Mouse (Mus musculus): ENCODE measurements around the gene Socs7.
"Not testable (repeated sequence)": the region's sequence is repeated elsewhere in the genome, so short reads cannot be mapped to it uniquely, and the experiment has no call there.

Socs7 gene

DNA sequence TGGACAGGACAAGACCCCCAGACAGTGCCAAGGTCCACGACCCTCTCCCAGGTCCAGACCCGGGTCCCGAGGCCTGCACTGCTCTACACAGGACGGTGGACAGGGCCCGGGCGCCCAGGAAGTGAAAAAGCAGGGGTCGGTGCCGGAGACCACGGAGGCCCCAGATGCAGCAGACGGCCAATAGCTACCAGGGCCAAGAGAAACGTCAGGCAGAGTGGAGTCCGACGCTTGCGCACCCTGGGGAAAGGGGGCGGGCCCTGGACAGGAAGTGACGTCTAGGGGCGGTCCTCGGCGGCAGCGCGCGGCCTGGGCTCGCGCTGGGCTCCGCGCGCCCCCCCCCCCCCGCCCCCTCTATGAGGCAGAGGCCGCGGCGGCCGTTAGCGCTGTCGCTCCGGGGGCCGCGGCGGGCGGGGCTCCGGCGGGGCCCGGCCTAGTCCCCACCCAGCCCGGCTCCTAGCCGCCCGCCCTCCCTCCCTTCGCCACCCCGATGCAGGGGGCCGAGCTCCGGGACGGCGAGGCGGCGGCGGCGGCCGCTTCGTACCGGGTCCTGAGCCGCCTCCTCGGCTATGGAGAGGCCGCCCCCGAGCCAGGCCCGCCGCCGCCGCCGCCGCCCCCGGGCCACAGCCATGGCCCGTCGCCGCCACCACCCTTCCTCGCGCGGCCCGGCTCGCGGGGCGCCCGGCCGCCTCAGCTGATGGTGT lies at the start of gene Socs7:
TSS of gene Socs7 (plus strand) at position 604 of the 701 bp plus-strand sequence.
- DNase-seq, result peak; percentile 96

DNA sequence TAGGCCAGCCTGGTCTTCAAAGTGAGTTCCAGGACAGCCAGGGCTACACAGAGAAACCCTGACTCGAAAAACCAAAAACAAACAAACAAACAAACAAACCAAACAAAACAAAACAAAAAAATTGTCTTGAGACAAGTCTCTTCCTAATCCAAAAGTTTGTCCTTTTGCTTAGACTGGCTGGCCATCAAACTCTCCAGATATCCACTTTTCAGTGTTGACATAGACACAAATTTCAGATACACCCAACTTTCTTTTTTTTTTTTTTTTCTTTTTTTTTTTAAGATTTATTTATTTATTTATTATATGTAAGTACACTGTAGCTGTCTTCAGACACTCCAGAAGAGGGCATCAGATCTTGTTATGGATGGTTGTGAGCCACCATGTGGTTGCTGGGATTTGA lies 49.5 kb upstream of the Socs7 start:
- not testable (repeated sequence) for DNase-seq

GRCm38 (mm10) chr11:97314110-97314509 lies 48.2 kb upstream of the Socs7 start:
- DNase-seq, result peak; percentile 38

- DNase-seq, result no peak
Observed at GRCm38 (mm10) chr11:97314751-97315503, 47.4 kb upstream of the Socs7 start.

DNA sequence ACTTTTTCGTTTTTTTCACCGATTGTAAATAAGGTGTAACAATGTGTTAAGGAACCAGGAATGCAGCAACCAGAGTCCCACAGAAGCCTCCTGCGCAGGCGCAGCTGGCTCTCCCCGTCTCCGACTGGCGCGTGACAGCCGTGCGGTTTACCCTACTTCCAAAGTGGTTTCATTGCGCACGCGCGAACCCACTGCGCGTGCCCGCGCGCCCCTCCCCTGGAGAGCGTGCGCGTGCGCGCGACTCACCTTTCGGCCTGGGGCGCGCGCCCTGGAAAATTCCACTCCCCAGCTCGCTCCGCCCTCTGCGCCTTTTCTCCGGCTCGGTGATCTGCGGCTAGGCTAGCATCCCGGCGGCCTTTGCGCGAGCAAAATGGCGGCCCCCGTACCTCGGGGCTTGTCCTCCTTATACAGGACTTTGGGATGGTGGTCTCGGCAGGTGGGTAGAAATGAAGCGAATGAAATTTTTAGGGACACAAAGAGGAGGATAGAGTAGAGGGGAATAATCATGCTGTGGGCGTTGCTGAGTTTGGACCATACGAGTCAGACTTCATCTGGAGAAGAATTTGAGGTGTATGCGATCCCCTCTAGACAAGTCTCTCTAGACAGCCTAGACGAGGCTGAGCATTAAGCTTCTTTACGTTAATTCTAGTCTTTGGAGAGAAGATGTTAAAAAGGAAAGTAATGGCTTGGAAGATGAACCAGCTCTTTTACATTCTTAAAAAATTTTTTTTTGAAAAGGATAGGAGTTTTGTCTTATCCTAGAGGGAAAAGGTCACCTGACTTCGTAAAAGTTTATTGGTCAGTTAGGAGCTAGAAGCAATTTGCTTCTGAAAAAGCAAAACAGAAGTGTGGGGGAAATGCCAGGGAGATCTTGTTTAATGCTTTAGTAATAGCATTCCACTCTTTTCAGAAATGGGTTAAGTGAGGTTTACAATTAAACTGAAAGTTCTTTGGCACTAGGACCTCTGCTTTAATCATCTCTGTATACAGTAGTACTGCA lies 46.5 kb upstream of the Socs7 start, which contains the start of gene Mrpl45:
TSS of gene Mrpl45 (plus strand) at position 213 of the 1,000 bp plus-strand sequence.
- DNase-seq, result peak; percentile 99

- DNase-seq, result no peak
Observed at GRCm38 (mm10) chr11:97321197-97321596, 41.2 kb upstream of the Socs7 start.

GRCm38 (mm10) chr11:97321894-97322600 lies 40.3 kb upstream of the Socs7 start:
- not testable (repeated sequence) for DNase-seq

GRCm38 (mm10) chr11:97325224-97325623 lies 37.1 kb upstream of the Socs7 start:
- DNase-seq, result peak; percentile 41

- DNase-seq, result peak; percentile 74
Observed at GRCm38 (mm10) chr11:97328148-97328547, 34.2 kb upstream of the Socs7 start.

DNA sequence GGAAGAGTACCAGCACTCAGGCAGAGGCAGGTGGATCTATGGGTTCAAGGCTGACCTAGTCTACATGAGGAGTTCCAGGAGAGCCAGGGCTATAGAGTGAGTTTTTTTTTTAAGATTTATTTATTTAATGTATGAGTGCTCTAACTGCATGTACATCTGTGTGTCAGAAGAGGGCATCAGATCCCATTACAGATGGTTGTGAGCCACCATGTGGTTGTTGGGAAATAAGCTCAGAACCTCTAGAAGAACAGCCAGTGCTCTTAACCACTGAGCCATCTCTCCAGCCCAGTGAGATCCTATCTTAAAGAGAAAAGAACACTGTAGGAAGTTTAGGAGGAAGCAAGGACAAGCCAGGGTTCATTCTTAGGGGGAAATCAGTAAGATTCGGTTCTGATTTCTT lies 32.0 kb upstream of the Socs7 start:
- DNase-seq, result no peak

DNA sequence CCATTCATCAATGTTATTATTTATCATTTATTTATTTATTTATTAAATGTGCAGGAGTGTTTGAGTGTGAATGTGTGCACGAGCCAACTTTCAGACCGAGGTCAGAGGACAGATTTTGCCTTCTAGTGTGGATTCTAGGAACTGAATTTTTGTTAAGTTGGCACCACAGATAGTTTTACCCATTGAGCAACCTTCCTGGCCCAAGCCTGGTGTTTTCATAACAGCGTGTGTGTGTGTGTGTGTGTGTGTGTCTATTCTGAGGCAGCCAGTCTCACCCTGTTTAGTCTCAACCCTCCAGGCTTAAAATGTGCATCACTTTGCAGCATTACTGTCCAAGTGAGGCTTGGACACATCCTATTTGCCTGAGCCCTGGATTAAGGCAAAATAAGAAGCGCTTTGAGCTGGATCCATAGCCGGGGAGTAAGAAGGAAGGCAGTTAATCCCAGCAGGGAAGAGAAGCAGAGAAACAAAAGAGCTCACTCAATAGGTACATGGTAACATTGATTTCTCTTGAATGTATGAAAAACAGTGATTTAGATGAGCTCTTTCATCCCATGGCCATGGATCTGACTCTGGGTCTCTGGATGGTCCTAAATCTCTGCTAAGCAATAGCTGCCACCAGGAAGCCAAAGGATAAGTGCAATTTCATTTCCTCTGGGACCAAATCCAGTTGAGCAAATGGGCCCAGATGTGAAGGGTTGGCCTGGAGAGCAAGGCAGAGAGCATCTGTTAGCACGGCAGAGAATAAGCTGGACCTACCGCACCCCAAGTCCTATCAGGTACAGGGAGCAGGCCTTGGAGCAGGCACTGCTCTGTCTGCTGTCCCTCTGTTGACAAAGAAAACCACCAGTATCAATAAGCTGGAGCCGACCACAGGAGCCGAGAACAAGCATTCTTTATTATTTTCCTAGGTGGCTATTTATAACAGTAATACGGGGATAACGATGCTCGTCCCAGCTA lies 30.8 kb upstream of the Socs7 start:
- no peak for DNase-seq

DNA sequence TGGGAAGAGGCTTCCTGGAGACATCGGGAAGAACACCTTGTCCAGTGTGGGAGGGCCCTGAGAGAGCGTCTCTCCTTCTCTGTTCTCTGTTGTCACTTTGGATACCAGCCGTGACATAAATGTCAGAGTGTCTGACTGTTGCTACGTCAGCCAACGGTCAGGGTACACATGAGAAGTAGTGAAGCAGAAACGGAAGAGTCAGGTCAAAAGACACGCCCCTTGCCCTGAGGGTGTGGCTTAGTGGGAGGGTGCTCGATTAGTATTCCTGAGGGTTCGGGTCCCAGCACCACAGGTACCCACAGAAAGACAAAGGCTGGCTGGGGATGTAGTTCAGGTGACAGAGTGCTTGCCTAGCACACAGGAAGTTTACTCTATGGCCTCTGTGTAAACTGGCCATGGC lies 29.3 kb upstream of the Socs7 start:
- DNase-seq, result no peak

- DNase-seq, result no peak
Observed at GRCm38 (mm10) chr11:97333896-97334295, 28.5 kb upstream of the Socs7 start.

DNA sequence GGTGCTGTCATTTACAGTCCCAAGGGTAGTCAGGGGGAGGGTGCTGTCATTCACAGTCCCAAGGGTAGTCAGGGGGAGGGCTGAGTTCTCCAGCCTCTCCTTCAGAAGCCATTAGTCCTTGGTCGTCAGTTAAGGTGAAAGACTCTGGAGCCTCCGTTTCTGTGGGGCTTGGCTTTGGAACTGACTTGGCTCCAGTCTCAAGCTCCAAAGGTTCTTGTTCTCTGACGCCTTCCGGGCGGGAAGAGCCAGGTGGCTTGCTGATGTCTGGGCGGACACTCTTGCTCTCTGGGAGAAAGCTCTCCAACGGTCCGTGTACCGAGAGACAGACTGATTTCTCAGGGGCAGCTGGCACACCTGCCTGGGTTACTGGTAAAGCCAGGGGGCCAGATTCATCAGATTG lies 28.0 kb upstream of the Socs7 start:
- no peak for DNase-seq

GRCm38 (mm10) chr11:97336238-97336637 lies 26.1 kb upstream of the Socs7 start:
- DNase-seq, result no peak

DNA sequence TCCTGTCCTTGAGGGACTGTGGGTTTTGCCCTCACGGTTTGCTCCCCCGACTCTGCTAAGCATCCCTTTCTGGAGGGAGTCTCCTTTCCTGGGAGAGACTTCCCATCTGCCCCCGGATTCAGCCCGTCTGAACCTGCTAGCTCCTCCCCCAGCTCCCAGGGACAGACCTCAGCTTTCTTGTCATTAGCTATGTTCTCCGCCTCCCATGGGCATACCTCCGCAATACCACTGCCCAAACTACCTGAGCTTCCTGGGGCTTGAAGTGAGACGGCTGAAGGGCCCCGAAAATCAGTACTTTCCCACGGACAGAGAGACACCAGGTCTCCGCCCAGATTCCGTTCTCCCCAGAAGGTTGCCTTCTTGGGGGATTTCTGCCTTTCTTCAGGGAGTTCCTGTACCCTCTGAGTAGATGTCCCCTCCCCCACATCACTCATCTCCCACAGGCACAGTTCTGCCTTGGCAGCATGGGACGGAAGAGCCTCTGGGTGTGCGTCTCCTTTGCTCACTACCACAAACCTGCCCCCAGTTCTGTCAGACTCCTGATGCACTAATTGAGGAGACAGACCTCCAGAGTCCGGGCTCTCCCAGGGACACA lies 25.5 kb upstream of the Socs7 start:
- no peak for DNase-seq

DNA sequence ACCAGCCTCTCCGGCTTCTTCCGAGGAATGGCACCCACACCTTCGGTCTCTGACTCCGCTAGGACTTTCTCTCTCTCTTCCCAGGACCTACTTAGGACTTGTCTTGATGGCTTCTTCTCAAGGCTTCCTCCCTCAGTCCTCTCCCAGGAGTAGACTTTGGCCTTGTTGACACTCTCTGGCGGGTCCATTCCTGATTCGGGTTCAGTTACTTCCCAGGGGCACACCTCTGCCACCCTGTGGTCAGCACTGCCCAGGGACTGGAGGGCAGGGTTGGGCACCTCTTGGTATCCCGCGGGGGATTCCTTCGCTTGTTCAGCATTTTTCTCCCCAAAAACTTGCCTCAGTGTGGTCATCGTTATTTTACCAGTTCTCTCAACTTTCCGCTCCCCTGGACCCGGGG lies 25.0 kb upstream of the Socs7 start:
- DNase-seq, result no peak

- DNase-seq, result no peak
Observed at GRCm38 (mm10) chr11:97338302-97338976, 23.9 kb upstream of the Socs7 start.

GRCm38 (mm10) chr11:97338977-97339315 lies 23.4 kb upstream of the Socs7 start:
- DNase-seq, result no peak

GRCm38 (mm10) chr11:97343175-97343574 lies 19.2 kb upstream of the Socs7 start:
- DNase-seq, result peak; percentile 52
